Mouse (Mus musculus) adrenal gland, postnatal 10 days (tissue): ENCODE measurements around the gene Scly. TPM values are rescaled to one million over a fixed set of nuclear protein-coding genes. Genes with fewer than 3 reads are reported as not detected.

Experiments used
- DNase-seq: peaks from one replicate; pipeline ENCODE4 v3.0.0; 2021; ENCODE audit warnings: mixed read lengths
- total RNA-seq, 2 experiments: library from RNA; stranded (reverse); gene quantifications; 2 replicates each; pipeline ENCODE4 v1.2.3; 2021

Scly gene
- total RNA-seq, 2 experiments from 2014 or later: 22.8 to 23.4 TPM

GRCm38 (mm10) chr1:91362113-91362512, 64.0 kb downstream of the Scly start:
- DNase-seq: no peak

DNA sequence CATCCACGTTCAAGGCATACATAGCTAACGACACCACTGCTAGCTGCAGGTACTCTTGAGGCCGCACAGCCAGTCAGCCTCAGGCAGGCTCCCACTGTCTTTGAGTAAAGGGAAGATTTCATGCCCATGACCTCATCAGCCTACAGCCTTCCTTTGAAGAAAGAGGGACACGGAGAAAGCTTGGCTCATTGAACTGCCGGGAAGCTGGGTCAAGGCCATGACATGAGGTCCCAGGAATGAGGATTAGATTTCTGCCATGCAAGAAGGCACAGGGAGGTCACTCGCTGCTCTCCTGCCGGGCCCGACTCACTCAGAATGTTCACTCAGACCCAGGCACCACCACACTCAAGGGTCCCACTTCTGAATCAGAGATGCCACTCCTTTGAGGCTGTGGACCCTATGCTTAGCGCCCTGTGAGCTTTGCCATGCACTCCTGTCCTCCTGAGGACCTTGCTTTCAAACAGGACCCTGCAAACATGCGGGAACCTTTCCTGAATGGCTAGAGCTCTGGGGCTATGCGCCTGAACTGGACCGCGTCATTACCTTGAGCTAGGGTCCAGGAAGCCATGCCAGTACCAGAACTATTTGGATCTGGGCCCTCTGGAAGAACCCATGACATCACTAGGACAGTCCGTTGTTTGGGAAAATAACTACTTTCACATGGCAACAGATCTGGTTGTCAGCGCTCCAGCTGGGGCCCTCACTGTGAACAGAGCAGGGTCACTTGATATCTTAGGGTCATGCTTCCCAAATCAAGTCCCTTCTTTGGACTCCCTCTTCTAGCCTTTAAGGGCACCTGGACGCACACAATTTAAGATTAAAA, 66.9 kb downstream of the Scly start:
- no peak for DNase-seq

DNA sequence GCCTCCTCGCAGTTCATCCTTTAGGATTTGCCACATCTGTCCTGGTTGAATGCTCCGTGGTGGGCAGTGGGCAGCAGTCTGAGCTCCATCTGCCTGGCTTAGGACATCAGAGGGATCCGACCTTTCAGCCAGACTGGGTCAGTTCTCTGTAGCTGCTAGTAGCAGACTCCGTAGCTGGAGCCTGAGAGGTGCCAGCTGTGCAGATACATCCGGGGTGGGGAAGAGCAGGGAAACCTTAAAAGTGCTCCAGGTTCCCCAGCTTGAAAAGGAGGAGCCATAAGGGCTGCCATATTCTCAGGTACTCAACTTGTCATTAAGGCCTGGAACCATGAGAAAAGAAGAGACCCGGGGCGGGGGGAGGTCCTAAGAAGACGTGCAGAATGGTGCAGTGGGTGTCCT, 67.7 kb downstream of the Scly start:
- no peak for DNase-seq

DNA sequence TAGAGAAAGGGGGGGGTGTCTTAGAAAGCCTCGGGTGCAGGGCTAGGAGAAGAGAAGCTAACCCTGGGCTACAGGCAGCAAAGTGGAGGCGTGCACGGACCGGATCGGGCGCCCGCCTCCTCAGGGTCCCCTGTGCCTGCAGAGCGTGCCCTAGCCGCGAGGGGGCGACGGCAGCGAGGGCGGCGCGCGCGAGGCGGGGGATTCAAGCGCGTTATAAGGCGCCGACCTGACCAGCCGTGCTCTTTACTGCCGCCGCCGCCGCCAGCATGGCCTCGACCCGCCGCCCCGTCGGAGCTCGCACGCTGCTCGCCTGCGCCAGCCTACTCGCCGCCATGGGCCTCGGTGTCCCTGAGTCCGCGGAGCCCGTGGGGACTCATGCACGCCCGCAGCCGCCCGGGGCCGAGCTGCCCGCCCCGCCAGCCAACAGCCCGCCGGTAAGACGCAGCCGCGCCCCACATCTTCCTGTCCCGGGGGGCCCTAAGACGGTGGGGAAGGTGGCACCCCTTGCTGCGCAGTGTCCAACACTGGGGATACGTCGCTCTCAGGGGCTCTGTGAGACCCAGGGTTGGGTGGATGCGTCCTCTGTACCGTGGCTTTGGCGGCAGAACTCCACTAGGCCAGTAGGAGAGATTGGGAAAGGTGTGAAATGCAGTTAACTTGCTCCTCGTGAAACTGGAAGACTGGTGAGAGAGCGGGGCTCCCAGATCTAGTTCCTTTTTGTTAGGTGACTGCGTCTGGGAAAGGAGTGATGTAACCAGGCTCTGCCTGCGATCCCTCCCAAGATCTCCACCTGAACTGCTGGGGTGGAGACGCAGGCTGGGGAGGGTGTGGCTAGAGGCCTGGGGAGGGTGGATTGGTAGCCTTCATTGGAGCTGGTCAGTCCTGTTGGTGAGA, 68.3 kb downstream of the Scly start, which contains the start of gene Erfe:
TSS of gene Erfe (plus strand) at position 216 of the 894 bp plus-strand sequence.
- DNase-seq: peak; percentile 86

GRCm38 (mm10) chr1:91367295-91367694, 69.2 kb downstream of the Scly start:
- DNase-seq: no peak

GRCm38 (mm10) chr1:91369408-91369807, 71.3 kb downstream of the Scly start:
- no peak for DNase-seq

DNA sequence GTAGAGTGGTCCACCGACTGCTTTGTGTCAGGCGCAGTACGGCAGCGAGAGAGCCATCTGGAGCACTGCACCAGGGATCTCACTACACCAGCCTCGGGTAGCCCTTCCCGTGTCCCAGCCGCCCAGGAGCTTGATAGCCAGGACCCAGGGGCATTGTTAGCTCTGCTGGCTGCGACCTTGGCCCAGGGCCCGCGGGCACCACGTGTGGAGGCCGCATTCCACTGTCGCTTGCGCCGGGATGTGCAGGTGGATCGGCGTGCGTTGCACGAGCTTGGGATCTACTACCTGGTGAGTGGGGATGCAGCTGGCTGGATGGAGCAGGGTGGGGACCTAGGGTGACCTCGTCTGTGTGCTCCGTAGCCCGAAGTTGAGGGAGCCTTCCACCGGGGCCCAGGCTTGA, 71.9 kb downstream of the Scly start:
- DNase-seq: peak; percentile 62

Other genes starting within 250 kb of the Scly start
- under 1 TPM; 0.21 to 0.30 TPM for gene Rbm44, start 153.2 kb upstream of the Scly start, total RNA-seq
- 10 to 100 TPM in 1 of 2 experiments, 1 to 10 TPM in 1; 8.3 to 11.3 TPM for gene Ramp1, start 118.5 kb upstream of the Scly start, total RNA-seq
- 10 to 100 TPM; 59.2 to 61.7 TPM for gene Ube2f, start 48.0 kb upstream of the Scly start, total RNA-seq
- under 1 TPM in 1 of 2 experiments, not detected in 1; 0.09 TPM for gene Espnl, start 23.7 kb downstream of the Scly start, total RNA-seq
- gene Klhl30, start 52.7 kb downstream of the Scly start, total RNA-seq: 1 to 10 TPM; 2.1 to 5.8 TPM
- 1 to 10 TPM; 1.0 to 2.2 TPM for gene Erfe, start 68.1 kb downstream of the Scly start, total RNA-seq
- gene Ilkap, start 100.5 kb downstream of the Scly start, total RNA-seq: 10 to 100 TPM; 82.9 to 83.7 TPM
- 100 to 1,000 TPM in 1 of 2 experiments, 10 to 100 TPM in 1; 49.5 to 137 TPM for gene Hes6, start 115.7 kb downstream of the Scly start, total RNA-seq
- 10 to 100 TPM; 15.6 to 37.9 TPM for gene Per2, start 161.0 kb downstream of the Scly start, total RNA-seq
- gene Traf3ip1, start 196.3 kb downstream of the Scly start, total RNA-seq: 1 to 10 TPM; 8.0 to 9.1 TPM
- gene Asb1, start 242.2 kb downstream of the Scly start, total RNA-seq: 10 to 100 TPM; 18.3 to 19.9 TPM